Mouse (Mus musculus) kidney, adult 2 months (tissue): Measurements from ENCODE around the gene Prdm13.

Experiments
- CTCF ChIP-seq: fragments of 200-500 bp; conservative IDR thresholded peaks from 2 replicates; pipeline ENCODE4 v1.5.1; 2011; ENCODE audit warnings: low read depth, mild to moderate bottlenecking, control low read depth, low read length, moderate library complexity, mixed read lengths; ENCODE audit not compliant: insufficient read depth, insufficient read length
- POLR2A ChIP-seq: fragments of 200-500 bp; IDR thresholded peaks from one replicate; pipeline ENCODE4 v1.6.1; 2011; ENCODE audit warnings: low read depth, low read length, control low read depth

- TF ChIP-seq CTCF: no peak
- TF ChIP-seq POLR2A: no peak
Measured at GRCm38 (mm10) chr4:21685595-21686091, at the start of gene Prdm13.
